Mouse (Mus musculus) adrenal gland, postnatal 36 days (tissue): ENCODE results near the gene Vdac1. TPM values are rescaled to one million over a fixed set of nuclear protein-coding genes. Genes with fewer than 3 reads are reported as not detected.
"Not testable (repeated sequence)": the region's sequence is repeated elsewhere in the genome, so short reads cannot be mapped to it uniquely, and the experiment has no call there.

Experiments used
- DNase-seq, 2 experiments: peaks; one replicate each; pipeline ENCODE4 v3.0.0; 2021; ENCODE audit warnings: mixed read lengths in 1 of 2
- total RNA-seq, 2 experiments: library from RNA; stranded (reverse); gene quantifications; 2 replicates each; pipeline ENCODE4 v1.2.3; 2021

The Vdac1 gene
- total RNA-seq, 2 experiments from 2014 or later = 433 to 439 TPM

GRCm38 (mm10) chr11:52343162-52343561, 17.5 kb upstream of the Vdac1 start:
- peak; percentile 86 to 88 for DNase-seq

- DNase-seq = no peak
Observed at GRCm38 (mm10) chr11:52344991-52345777, 15.5 kb upstream of the Vdac1 start.

- peak; percentile 87 to 89 for DNase-seq
Observed at GRCm38 (mm10) chr11:52345939-52346634, 14.6 kb upstream of the Vdac1 start.

- peak; percentile 52 to 69 for DNase-seq
Observed at GRCm38 (mm10) chr11:52346635-52347005, 14.0 kb upstream of the Vdac1 start.

GRCm38 (mm10) chr11:52348156-52348555, 12.5 kb upstream of the Vdac1 start:
- DNase-seq = peak; percentile 48 to 57

- DNase-seq = no peak
Observed at GRCm38 (mm10) chr11:52348724-52349123, 11.9 kb upstream of the Vdac1 start.

- peak in 1 of 2 experiments; percentile 71 for DNase-seq
Observed at GRCm38 (mm10) chr11:52350924-52351323, 9.7 kb upstream of the Vdac1 start.

GRCm38 (mm10) chr11:52352271-52352670, 8.4 kb upstream of the Vdac1 start:
- no peak for DNase-seq

- DNase-seq = no peak
Observed at GRCm38 (mm10) chr11:52354644-52355043, 6.0 kb upstream of the Vdac1 start.

- no peak for DNase-seq
Observed at GRCm38 (mm10) chr11:52355601-52356000, 5.1 kb upstream of the Vdac1 start.

- DNase-seq = not testable (repeated sequence)
Observed at GRCm38 (mm10) chr11:52357091-52357490, 3.6 kb upstream of the Vdac1 start.

- DNase-seq = peak; percentile 39 to 43
Observed at GRCm38 (mm10) chr11:52358520-52358919, 2.1 kb upstream of the Vdac1 start.

- DNase-seq = peak; percentile 54 to 57
Observed at GRCm38 (mm10) chr11:52359686-52360470, 782 bp upstream of the Vdac1 start.

GRCm38 (mm10) chr11:52361287-52361921, 744 bp downstream of the Vdac1 start:
- peak; percentile 57 to 72 for DNase-seq

GRCm38 (mm10) chr11:52364376-52364775, 3.7 kb downstream of the Vdac1 start:
- DNase-seq = no peak

GRCm38 (mm10) chr11:52365143-52365542, 4.5 kb downstream of the Vdac1 start:
- DNase-seq = peak in 1 of 2 experiments; percentile 58

- DNase-seq = no peak
Observed at GRCm38 (mm10) chr11:52366358-52366757, 5.7 kb downstream of the Vdac1 start.

GRCm38 (mm10) chr11:52368176-52368985, 7.7 kb downstream of the Vdac1 start:
- no peak for DNase-seq

GRCm38 (mm10) chr11:52369252-52370134, 8.8 kb downstream of the Vdac1 start:
- DNase-seq = no peak

GRCm38 (mm10) chr11:52370135-52370452, 9.4 kb downstream of the Vdac1 start:
- DNase-seq = no peak
